Mouse (Mus musculus): Measurements from ENCODE around the gene Chchd1. TPM values are rescaled to one million over a fixed set of nuclear protein-coding genes. Genes with fewer than 3 reads are reported as not detected.

The Chchd1 gene
- polyA plus RNA-seq, 1 experiment from 2014 or later: 150 TPM

GRCm38 (mm10) chr14:20667469-20667868, 35.3 kb upstream of the Chchd1 start:
- H3K4me1 ChIP-seq (replicated peaks; ENCODE audit: control insufficient read depth, insufficient read depth, low read length): no peaks in the 10 kb centered on the region
- no peak overlapping the region for H3K4me2 ChIP-seq (replicated peaks; ENCODE audit: low read depth)
- no peaks in the 10 kb centered on the region for H3K9me3 ChIP-seq (ENCODE audit: control insufficient read depth)
- H3K9ac ChIP-seq (ENCODE audit: low read depth, low read length): peak overlapping the region; percentile 22; the same call in 1 of the 2 replicates
- no peak for TF ChIP-seq CTCF (IDR thresholded peaks at IDR 0.05; ENCODE audit: low read depth)
- WGBS: 78% methylated on average over 1 of the region's 1 CpGs
- peak overlapping the region; percentile 76; the same call in 1 of the 2 replicates for H3K27ac ChIP-seq (ENCODE audit: low read depth, low read length)
- H3K36me3 ChIP-seq (ENCODE audit: control insufficient read depth, insufficient read depth): no peaks in the 10 kb centered on the region
- H3K4me3 ChIP-seq (ENCODE audit: low read depth, low read length): no peak overlapping the region
- H3K27me3 ChIP-seq (replicated peaks; ENCODE audit: control insufficient read depth, insufficient read depth, low read length): 0 out of 2 replicates have a peak, but pooled peaks cover under 1% of the 10 kb centered on the region
- ATAC-seq: no peak

- no peak within 1 kb of the TSS for H3K4me2 ChIP-seq (replicated peaks; ENCODE audit: low read depth)
- no peak for TF ChIP-seq CTCF (IDR thresholded peaks at IDR 0.05; ENCODE audit: low read depth)
- no peaks in the 10 kb centered on the region for H3K27me3 ChIP-seq (replicated peaks; ENCODE audit: control insufficient read depth, insufficient read depth, low read length)
- no peaks in the 10 kb centered on the region for H3K4me1 ChIP-seq (replicated peaks; ENCODE audit: control insufficient read depth, insufficient read depth, low read length)
- peak within 1 kb of the TSS; percentile 22; the same call in 1 of the 2 replicates for H3K9ac ChIP-seq (ENCODE audit: low read depth, low read length)
- H3K4me3 ChIP-seq (ENCODE audit: low read depth, low read length): no peak within 1 kb of the TSS
- 57% methylated on average over 8 of the region's 8 CpGs for WGBS
- no peaks in the 10 kb centered on the region for H3K9me3 ChIP-seq (ENCODE audit: control insufficient read depth)
- no peaks in the 10 kb centered on the region for H3K36me3 ChIP-seq (ENCODE audit: control insufficient read depth, insufficient read depth)
- H3K27ac ChIP-seq (ENCODE audit: low read depth, low read length): peak within 1 kb of the TSS; percentile 76
- peak; percentile 63 for ATAC-seq
Measured at GRCm38 (mm10) chr14:20668154-20668810, 34.5 kb upstream of the Chchd1 start, which contains the start of gene Synpo2l. Synpo2l (minus strand) TSS chr14:20668354.

- Histone ChIP-seq H3K36me3 (ENCODE audit: control insufficient read depth, insufficient read depth) (peaks cover 18% of the 10 kb centered on the region; the same call in 1 of the 2 replicates), H3K4me1 (replicated peaks; ENCODE audit: control insufficient read depth, insufficient read depth, low read length) (no peaks in the 10 kb centered on the region), H3K9ac (ENCODE audit: low read depth, low read length) (no peak overlapping the region), H3K27ac (ENCODE audit: low read depth, low read length) (no peak overlapping the region), H3K27me3 (replicated peaks; ENCODE audit: control insufficient read depth, insufficient read depth, low read length) (no peaks in the 10 kb centered on the region), H3K4me3 (ENCODE audit: low read depth, low read length) (no peak overlapping the region), H3K9me3 (ENCODE audit: control insufficient read depth) (no peaks in the 10 kb centered on the region), H3K4me2 (replicated peaks; ENCODE audit: low read depth) (no peak overlapping the region)
- no peak for ATAC-seq
- 94% methylated on average over 2 of the region's 2 CpGs for WGBS
- TF ChIP-seq CTCF (IDR thresholded peaks at IDR 0.05; ENCODE audit: low read depth): peak; percentile 68
Measured at GRCm38 (mm10) chr14:20672990-20673389, 29.8 kb upstream of the Chchd1 start.

DNA sequence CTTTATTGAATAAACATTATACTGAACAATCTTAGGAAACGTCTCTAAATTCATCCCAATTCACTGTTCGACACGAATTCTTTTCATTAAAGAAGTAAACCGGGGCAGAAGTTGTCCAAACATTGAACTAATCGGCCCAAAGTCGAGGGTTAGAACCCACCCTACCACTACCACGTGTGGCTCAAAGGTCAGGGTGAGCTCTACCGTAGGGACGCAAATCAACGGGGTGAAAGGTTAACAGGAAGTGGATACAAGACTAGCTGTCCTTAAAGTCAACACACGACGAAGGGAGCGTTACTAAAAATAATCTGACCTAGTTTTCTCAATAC, 29.1 kb upstream of the Chchd1 start:
- Histone ChIP-seq H3K9ac (ENCODE audit: low read depth, low read length) (peak overlapping the region; percentile 23; the same call in 1 of the 2 replicates), H3K4me2 (replicated peaks; ENCODE audit: low read depth) (peak overlapping the region; percentile 75), H3K27ac (ENCODE audit: low read depth, low read length) (peak overlapping the region; percentile 61; the same call in 1 of the 2 replicates), H3K4me1 (replicated peaks; ENCODE audit: control insufficient read depth, insufficient read depth, low read length) (no peaks in the 10 kb centered on the region), H3K27me3 (replicated peaks; ENCODE audit: control insufficient read depth, insufficient read depth, low read length) (no peaks in the 10 kb centered on the region), H3K4me3 (ENCODE audit: low read depth, low read length) (peak overlapping the region; percentile 83), H3K9me3 (ENCODE audit: control insufficient read depth) (no peaks in the 10 kb centered on the region), H3K36me3 (ENCODE audit: control insufficient read depth, insufficient read depth) (peaks cover 25% of the 10 kb centered on the region)
- no peak for TF ChIP-seq CTCF (IDR thresholded peaks at IDR 0.05; ENCODE audit: low read depth)
- ATAC-seq: peak; percentile 80
- WGBS: 8% methylated on average over 13 of the region's 13 CpGs

DNA sequence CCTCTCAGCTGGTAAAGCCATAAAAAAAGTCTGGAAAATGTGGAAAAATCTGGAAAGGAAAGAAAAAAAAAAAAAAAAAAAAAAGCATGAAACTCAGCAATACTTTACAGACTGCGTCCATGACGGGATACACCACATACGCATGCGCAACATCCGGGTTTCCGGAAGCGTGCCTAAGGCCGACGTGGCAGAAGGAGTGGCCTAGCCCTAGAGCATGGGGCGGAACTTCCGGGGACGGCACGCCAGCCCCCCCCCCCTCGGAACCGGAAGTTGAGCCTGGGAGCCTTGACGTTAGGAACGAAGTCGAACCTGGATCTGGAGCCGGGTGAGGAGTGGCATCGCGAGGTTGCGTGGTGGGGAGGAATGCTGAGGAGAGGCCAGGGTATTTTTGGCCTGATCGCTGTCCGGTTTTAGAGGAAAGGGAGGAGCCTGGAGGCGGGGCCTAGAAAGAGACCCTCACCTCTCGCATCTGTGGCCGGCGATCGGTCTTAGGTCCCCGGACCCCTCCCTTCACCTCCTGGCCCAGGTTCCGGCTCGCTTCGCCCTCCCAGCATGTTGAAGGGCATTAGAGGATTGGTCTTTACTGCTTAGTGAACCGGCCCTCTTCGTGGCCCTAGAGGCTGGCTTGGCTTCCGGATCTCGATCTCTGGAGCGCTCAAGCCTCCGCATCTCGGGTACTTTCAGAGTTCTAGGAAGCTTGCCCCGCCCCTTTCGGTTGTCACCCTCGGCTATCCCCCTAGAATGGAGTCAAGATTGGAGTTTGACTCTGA, 28.6 kb upstream of the Chchd1 start, which contains the start of gene Sec24c:
TSS of gene Sec24c (plus strand) at position 245 of the 770 bp plus-strand sequence.
- peak; percentile 96 for ATAC-seq
- H3K27ac ChIP-seq (ENCODE audit: low read depth, low read length): peak within 1 kb of the TSS; percentile 98
- peaks cover 31% of the 10 kb centered on the region for H3K36me3 ChIP-seq (ENCODE audit: control insufficient read depth, insufficient read depth)
- TF ChIP-seq CTCF (IDR thresholded peaks at IDR 0.05; ENCODE audit: low read depth): no peak
- no peaks in the 10 kb centered on the region for H3K27me3 ChIP-seq (replicated peaks; ENCODE audit: control insufficient read depth, insufficient read depth, low read length)
- peak within 1 kb of the TSS; percentile 83 for H3K4me3 ChIP-seq (ENCODE audit: low read depth, low read length)
- 2% methylated on average over 43 of the region's 43 CpGs for WGBS
- peak within 1 kb of the TSS; percentile 75 for H3K4me2 ChIP-seq (replicated peaks; ENCODE audit: low read depth)
- H3K9me3 ChIP-seq (ENCODE audit: control insufficient read depth): no peaks in the 10 kb centered on the region
- H3K4me1 ChIP-seq (replicated peaks; ENCODE audit: control insufficient read depth, insufficient read depth, low read length): no peaks in the 10 kb centered on the region
- H3K9ac ChIP-seq (ENCODE audit: low read depth, low read length): peak within 1 kb of the TSS; percentile 94

DNA sequence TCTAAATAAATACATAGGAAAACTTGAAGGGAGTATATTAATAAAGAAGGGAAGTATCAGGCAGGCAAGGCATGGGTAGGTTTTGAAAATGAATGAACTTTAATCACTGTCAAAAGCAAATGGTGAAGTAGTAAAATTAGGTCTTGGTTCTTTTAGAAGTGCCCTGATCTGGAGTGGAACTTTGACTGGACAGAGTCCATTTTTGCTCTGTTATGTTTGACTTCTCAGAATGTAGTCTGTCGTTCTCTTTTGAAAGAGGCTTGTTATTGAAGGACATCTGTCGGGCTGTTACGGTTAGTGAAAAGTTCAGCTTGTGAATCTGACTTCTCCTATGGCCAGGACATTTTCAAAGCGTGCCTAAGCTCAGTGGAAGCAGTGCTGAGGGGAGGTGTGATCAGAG, 24.9 kb upstream of the Chchd1 start:
- TF ChIP-seq CTCF (IDR thresholded peaks at IDR 0.05; ENCODE audit: low read depth): no peak
- Histone ChIP-seq H3K9ac (ENCODE audit: low read depth, low read length) (no peak overlapping the region), H3K4me2 (replicated peaks; ENCODE audit: low read depth) (no peak overlapping the region), H3K27ac (ENCODE audit: low read depth, low read length) (no peak overlapping the region), H3K27me3 (replicated peaks; ENCODE audit: control insufficient read depth, insufficient read depth, low read length) (no peaks in the 10 kb centered on the region), H3K4me3 (ENCODE audit: low read depth, low read length) (no peak overlapping the region), H3K36me3 (ENCODE audit: control insufficient read depth, insufficient read depth) (peaks cover 66% of the 10 kb centered on the region), H3K9me3 (ENCODE audit: control insufficient read depth) (no peaks in the 10 kb centered on the region), H3K4me1 (replicated peaks; ENCODE audit: control insufficient read depth, insufficient read depth, low read length) (no peaks in the 10 kb centered on the region)
- WGBS: 79% methylated on average over 4 of the region's 4 CpGs
- no peak for ATAC-seq

Measured in intestine, postnatal 0 days (tissue).